Mouse (Mus musculus) kidney, postnatal 10 days (tissue): ENCODE results near the gene Sat2.
A peak's percentile ranks its signal among the peaks of the same experiment; 100 is the strongest.

Experiments
- DNase-seq: peaks from one replicate; pipeline ENCODE4 v3.0.0; 2021; ENCODE audit warnings: mixed read lengths

Gene Sat2

DNA sequence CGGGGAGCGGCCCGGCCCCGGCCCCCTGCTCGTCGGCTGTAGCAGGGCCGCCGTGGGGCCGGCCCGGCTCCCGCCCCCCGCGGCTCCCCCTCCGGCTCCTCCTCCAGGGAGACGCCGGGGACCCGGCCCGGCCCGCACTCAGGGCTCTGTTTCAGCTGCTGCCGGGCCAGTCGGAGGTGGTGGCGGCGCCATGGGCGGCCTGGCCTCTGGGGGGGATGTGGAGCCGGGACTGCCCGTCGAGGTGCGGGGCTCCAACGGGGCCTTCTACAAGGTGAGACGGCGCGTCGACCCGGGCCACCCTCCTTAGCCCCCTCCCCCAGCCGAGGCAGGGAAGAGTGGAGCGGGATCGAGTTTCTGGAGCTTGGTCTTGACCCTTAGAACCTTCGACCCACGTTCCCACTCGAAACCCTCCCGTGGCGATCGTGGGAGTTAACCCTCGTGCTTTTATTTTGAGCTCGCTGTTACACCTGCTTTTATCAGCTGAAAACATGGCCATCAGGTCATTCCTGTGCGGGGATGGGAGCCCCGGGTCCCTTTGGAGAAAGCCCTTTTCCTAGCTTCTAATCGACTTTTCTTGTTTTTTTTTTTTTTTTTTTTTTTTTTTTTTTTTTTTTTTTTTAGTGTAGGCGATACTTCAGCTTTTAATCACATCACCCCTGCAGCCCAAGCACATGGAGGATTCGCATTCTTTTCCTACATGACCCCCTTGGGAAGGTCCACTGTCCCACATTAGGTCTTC lies 11.5 kb downstream of the Sat2 start:
- peak; percentile 83 for DNase-seq

DNA sequence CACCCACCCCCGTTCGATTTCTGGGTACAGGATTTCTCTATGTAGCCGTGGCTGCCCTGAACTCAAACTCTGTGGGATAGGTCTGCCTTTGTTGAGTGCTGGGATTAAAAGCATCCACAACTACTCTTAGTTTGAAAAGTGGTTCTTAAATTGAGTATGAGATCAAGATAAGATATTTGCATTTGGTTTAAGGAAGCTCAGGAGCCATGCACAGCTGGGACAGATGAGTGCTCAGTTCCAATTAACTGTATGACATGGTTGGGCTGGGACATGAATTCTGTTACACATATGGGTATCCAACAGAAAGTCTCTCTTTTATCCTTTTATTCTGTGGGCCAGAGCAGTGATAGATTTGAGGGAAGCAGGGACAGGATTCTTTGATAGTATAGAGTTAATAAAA lies 13.6 kb downstream of the Sat2 start:
- DNase-seq = no peak

GRCm38 (mm10) chr11:69645860-69646259 lies 24.0 kb downstream of the Sat2 start:
- no peak for DNase-seq

GRCm38 (mm10) chr11:69653399-69653798 lies 31.6 kb downstream of the Sat2 start:
- DNase-seq = no peak

DNA sequence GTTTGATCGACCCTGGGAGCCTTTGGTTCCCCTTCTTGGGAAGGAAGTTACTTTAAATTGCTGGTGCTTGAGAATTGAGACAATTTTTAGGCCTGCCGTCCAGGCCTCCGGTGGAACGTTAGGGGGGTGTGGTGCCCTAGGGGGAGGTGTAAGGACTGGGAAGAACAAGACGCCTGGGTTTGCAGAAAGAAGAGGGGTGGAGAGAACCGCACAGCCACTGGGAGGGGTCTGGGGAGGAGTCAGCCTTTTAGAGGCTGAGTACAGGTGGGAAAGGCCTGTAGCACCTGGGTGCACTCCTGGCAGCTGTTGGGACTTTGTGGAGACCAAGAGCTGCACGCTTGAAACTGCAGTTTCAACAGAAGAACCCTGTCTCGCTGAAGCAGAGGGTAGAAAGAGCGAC lies 32.9 kb downstream of the Sat2 start:
- DNase-seq = no peak

GRCm38 (mm10) chr11:69655264-69656064 lies 33.6 kb downstream of the Sat2 start, which contains the start of gene Sox15:
TSS of gene Sox15 (plus strand) at chr11:69655314.
- peak; percentile 87 for DNase-seq

- no peak for DNase-seq
These were observed 34.2 kb downstream of the Sat2 start for GRCm38 (mm10) chr11:69656065-69656455.

- DNase-seq = peak; percentile 67
These were observed 35.0 kb downstream of the Sat2 start for GRCm38 (mm10) chr11:69656617-69657461.

DNA sequence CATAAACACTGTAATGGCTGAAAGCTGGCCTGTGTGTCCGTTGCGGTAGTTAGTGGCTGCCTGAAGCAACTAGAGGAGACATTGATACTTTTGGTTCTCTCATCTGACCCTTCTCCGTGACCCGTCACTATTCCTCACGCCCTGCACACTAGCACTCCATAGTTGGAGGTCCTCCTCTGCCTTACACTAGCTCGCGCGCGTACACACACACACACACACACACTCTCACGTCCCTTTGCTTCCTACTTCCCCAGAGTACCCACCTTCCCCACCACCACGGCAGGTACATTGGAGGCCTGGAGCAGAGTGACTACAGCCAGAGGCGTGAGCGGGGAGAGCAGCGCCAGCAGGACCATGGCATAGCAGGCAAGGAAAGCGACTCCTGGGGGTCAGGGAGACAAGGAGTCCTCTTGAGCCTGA lies 35.6 kb downstream of the Sat2 start:
- DNase-seq = no peak

- DNase-seq = peak; percentile 41
These were observed 39.5 kb downstream of the Sat2 start for GRCm38 (mm10) chr11:69661221-69661881.

DNA sequence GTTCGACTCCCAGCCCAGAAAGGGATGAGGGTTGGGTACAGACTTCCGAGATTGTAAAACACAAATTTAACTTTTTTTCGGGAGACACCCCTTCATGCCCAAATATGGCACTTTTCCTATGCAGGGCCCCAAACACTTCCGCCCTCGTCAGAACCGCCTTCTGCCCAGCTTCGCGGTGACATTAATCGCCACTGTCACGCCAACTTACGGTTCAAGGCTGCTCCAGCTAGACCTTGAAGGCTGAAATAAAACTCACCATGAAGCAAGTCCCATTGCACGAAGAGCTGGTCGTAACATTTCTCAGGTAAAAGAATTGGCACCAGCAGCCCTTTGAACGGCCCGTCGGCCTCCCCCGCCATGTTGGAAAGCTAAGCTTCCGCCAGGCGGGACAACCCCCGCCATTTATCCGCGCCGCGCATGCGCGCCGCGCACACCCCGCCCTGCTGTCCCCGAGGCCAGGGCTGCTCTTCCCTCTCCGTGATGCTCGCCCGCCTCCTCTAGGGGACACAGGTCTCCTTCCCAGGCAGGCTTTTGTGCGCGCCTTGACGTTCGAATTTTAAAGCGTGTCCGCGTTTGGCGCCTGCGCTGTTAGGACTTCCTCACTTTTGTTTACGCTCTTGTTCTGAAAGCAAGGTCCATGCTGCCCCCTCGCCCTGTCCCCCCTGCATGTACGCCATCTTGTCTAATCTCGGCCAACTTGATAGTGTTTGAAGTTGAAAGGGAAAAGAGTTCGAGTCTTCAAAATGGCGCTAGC lies 40.6 kb downstream of the Sat2 start, which contains the start of gene Mpdu1:
Gene Mpdu1 (minus strand): TSS at position 430 of the 754 bp plus-strand sequence.
- DNase-seq = peak; percentile 96

GRCm38 (mm10) chr11:69662967-69663671 lies 41.3 kb downstream of the Sat2 start:
- DNase-seq = no peak

DNA sequence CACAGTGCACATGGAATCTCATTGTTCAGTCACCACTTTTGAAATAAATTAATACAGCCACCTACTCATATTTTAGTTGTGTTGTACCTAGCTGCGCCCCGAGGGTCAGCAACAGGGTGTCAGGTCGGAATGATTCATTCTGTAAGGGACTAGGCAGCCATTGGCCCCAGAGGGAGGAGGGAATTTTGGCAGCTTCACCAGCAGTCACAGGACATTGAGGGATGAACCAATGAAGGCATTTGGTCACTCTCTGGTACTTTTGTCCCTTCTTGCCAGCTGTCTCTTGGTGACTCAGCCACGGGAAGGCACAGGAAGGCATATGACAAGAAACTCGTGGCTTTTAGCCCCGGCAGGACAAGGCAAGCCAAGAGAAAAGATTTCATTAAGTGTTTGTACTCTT lies 42.0 kb downstream of the Sat2 start:
- DNase-seq = peak; percentile 33

GRCm38 (mm10) chr11:69664841-69665240 lies 43.0 kb downstream of the Sat2 start:
- DNase-seq = no peak

GRCm38 (mm10) chr11:69665457-69665960 lies 43.7 kb downstream of the Sat2 start:
- DNase-seq = no peak

DNA sequence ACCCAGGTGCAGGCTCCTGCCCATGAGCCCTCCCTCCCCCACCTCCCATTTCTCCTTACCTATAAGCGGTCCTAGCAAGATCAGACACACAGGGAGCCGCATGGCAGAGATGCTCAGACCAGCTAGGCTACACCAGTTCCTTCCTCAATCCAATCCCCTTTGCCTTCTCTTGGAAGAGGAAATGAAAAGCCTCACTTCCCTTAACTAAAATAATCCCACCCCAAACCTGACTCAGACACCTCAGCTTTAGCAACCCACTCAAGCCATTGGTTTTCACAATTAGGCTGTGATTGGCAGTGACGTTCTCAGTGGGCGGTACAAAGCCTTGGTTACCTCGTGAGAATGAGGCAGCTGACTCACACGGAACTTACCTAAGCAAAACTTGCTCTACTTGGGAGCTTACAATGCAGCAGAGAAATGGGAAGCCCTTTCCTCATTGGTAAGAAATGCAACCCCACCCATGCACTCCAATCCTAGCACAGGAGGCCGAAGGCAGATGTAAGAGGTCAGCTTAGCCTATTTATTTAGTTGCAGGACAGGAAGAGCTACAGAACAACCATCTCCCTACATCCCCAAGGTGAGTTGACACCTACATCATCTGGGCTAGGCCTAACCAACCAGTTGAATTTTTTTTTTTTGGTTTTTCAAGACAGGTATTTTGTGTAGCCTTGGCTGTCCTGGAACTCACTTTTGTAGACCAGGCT lies 44.3 kb downstream of the Sat2 start, which contains the start of gene Cd68:
Gene Cd68 (minus strand): TSS at position 193 of the 704 bp plus-strand sequence.
- DNase-seq = peak; percentile 48

DNA sequence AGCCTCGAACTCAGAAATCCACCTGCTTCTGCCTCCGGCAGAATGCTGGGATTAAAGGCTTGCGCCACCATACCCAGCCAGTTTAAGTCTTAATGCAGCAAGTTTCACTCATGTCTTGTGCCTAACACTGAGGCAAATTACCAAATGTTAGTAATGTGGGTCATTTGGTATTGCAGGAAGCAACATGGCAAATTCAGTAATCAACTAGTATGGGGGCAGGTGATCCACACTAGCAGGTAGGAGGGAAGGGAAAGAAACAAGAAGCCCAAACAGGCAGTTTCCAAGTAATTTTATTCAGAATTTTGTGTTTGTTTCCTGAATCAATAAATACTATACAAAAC lies 44.8 kb downstream of the Sat2 start:
- no peak for DNase-seq

GRCm38 (mm10) chr11:69670786-69671725 lies 49.2 kb downstream of the Sat2 start:
- DNase-seq = peak; percentile 98

DNA sequence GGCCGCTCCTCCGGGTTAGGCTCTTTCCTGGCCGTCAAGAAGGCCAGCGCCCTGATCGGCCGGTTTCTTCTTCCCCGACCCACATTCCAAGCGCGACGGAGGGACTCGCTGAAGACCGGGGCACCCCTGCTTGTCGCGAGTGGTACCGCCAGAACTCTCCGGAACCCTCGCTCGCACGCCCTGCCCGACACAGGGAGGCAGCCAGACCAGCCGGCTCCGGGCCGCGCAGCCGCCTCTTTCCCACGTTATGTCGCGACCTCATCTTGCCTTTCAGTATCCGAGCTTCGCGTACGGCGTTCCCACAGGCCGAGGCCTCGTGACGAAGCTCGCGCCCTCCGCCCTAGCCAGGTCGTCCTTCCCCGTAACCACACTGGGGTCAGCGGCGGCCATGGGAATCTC lies 49.9 kb downstream of the Sat2 start:
- DNase-seq = no peak
